Mouse (Mus musculus): Measurements from ENCODE around the gene Slc29a4. TPM values are rescaled to one million over a fixed set of nuclear protein-coding genes. Genes with fewer than 3 reads are reported as not detected.
A peak's percentile ranks its signal among the peaks of the same experiment; 100 is the strongest.

The Slc29a4 gene
- polyA plus RNA-seq, 1 experiment from 2014 or later = 81.0 TPM

DNA sequence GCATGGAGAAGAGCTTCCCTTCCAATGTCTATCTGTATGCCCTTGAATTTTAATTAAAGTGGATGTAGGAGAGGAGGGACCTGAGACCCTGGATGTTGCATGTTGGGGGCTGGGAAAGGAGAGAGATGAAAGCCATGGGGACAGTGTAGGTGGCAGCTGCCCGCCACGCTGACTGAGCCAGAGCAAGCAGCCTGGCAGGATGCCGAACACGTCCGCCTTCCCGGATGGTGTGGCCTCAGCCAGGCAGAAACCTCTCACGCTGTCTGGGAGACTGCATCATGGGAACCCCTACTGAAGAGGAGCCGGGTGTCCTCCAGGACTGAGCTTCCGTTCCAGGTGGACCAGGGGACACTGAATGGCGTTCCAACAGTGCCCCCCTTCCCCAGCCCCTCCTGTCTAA lies 11.3 kb downstream of the Slc29a4 start:
- H3K27ac ChIP-seq = no peak overlapping the region

DNA sequence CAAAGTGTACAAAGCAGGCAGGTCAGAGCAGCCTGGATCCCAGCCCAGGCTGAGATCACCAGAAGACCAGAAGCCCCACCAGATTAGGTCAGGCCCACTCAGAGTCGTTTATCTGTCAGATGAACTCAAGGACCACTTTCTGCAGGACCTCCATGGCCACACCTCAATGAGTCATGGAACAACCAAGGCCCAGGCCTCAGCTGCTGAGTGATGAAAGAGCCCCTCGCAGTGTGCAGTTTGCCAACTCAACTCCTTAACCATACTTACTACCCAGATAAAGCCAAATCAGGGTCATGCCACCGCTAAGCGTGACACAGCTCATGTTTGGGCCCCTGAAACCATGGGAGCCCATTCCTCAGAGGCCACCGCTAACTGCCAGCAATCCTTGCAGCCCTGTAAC lies 15.4 kb downstream of the Slc29a4 start:
- DNase-seq (ENCODE audit: low spot score) = no peak
- H3K4me1 ChIP-seq (replicated peaks; ENCODE audit: control insufficient read depth, insufficient read depth, low read length) = peaks cover 12% of the 10 kb centered on the region
- no peak overlapping the region for H3K4me2 ChIP-seq (replicated peaks)
- H3K9me3 ChIP-seq (ENCODE audit: control insufficient read depth, low read length) = no peaks in the 10 kb centered on the region
- peaks cover 58% of the 10 kb centered on the region for H3K36me3 ChIP-seq (replicated peaks; ENCODE audit: control insufficient read depth, insufficient read depth)
- no peaks in the 10 kb centered on the region for H3K27me3 ChIP-seq (ENCODE audit: control insufficient read depth, insufficient read depth, low read length)
- WGBS = 89% methylated on average over 5 of the region's 5 CpGs
- no peak overlapping the region for H3K4me3 ChIP-seq (replicated peaks; ENCODE audit: low read length)
- no peak overlapping the region for H3K27ac ChIP-seq
- H3K9ac ChIP-seq = no peak overlapping the region
- ATAC-seq (ENCODE audit: low FRiP score) = no peak

More for the DNA sequence above, 11.3 kb downstream of the Slc29a4 start:
- Histone ChIP-seq H3K9me3 (ENCODE audit: control insufficient read depth, low read length) (no peaks in the 10 kb centered on the region), H3K4me3 (replicated peaks; ENCODE audit: low read length) (peak overlapping the region; percentile 46), H3K4me2 (replicated peaks) (peak overlapping the region; percentile 80), H3K27me3 (ENCODE audit: control insufficient read depth, insufficient read depth, low read length) (0 out of 2 replicates have a peak, but pooled peaks cover 8% of the 10 kb centered on the region), H3K9ac (peak overlapping the region; percentile 78), H3K36me3 (replicated peaks; ENCODE audit: control insufficient read depth, insufficient read depth) (peaks cover 24% of the 10 kb centered on the region), H3K4me1 (replicated peaks; ENCODE audit: control insufficient read depth, insufficient read depth, low read length) (peaks cover 12% of the 10 kb centered on the region)
- DNase-seq (ENCODE audit: low spot score) (peak; percentile 52), ATAC-seq (ENCODE audit: low FRiP score) (no peak)
- WGBS = 66% methylated on average over 10 of the region's 10 CpGs

DNA sequence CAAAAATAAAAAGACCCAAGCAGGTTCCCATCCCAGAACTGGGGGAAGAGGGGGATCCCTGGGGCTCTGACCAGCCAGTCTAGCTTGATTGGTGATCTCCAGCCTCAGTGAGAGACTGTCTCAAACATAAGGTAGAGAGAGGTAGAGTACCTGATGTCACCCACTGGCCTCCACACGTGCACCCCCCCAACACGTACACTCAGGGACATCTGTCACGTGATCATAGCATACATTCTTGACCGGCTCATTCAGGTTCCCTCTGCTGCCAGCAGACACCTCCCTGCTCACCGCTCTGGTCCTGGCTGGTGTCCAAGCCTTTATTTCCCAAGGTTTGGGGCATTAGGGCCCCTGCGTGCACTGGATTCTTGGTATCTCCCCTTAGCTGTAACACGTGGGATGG lies 17.1 kb downstream of the Slc29a4 start:
- no peaks in the 10 kb centered on the region for H3K27me3 ChIP-seq (ENCODE audit: control insufficient read depth, insufficient read depth, low read length)
- H3K4me2 ChIP-seq (replicated peaks) = no peak overlapping the region
- H3K9me3 ChIP-seq (ENCODE audit: control insufficient read depth, low read length) = no peaks in the 10 kb centered on the region
- H3K27ac ChIP-seq = no peak overlapping the region
- H3K9ac ChIP-seq = no peak overlapping the region
- peaks cover 69% of the 10 kb centered on the region for H3K36me3 ChIP-seq (replicated peaks; ENCODE audit: control insufficient read depth, insufficient read depth)
- ATAC-seq (ENCODE audit: low FRiP score) (no peak), DNase-seq (ENCODE audit: low spot score) (no peak)
- H3K4me3 ChIP-seq (replicated peaks; ENCODE audit: low read length) = no peak overlapping the region
- H3K4me1 ChIP-seq (replicated peaks; ENCODE audit: control insufficient read depth, insufficient read depth, low read length) = no peaks in the 10 kb centered on the region
- 85% methylated on average over 7 of the region's 7 CpGs for WGBS

DNA sequence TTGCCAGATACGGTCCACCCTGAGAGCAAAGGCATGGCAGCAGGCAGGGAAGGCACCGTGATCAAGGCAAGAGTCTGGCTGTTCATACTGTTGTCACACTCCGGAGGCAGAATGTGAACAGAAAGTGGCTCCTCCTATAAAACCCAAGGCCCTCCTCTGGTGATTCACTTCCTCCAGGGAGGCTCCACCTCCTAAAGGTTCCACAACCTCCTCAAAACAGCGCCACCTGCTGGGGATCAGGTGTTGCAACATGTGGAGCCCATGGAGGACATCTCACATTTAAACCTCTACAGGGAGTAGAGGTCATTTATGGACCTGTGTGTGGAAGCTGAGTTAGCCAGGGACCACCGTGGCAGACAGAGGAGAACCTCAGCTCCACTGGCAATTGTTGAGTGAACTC lies 20.1 kb downstream of the Slc29a4 start:
- ATAC-seq (ENCODE audit: low FRiP score) = no peak
- Histone ChIP-seq H3K27ac (no peak overlapping the region), H3K4me3 (replicated peaks; ENCODE audit: low read length) (no peak overlapping the region), H3K27me3 (ENCODE audit: control insufficient read depth, insufficient read depth, low read length) (no peaks in the 10 kb centered on the region), H3K4me2 (replicated peaks) (no peak overlapping the region), H3K9ac (no peak overlapping the region), H3K9me3 (ENCODE audit: control insufficient read depth, low read length) (no peaks in the 10 kb centered on the region), H3K4me1 (replicated peaks; ENCODE audit: control insufficient read depth, insufficient read depth, low read length) (no peaks in the 10 kb centered on the region), H3K36me3 (replicated peaks; ENCODE audit: control insufficient read depth, insufficient read depth) (peaks cover 73% of the 10 kb centered on the region)
- 82% methylated on average over 5 of the region's 5 CpGs for WGBS
- no peak for DNase-seq (ENCODE audit: low spot score)

DNA sequence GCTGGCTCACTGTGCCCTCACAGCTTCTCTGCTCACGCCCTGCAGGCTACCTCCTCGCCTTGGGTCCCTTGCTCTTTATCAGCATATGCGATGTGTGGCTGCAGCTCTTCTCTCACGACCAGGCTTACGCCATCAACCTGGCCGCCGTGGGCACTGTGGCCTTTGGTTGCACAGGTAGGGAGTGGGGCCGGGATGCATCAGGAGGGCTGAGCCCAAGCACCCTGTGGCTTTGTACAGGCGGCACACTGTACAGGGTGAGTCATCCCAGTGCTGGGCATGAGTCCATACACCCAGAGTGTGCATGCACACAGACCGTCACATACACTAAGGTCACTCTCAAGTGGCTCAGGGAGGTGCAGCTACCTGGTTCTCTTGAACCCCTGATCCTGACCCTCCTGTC lies 21.7 kb downstream of the Slc29a4 start:
- no peaks in the 10 kb centered on the region for H3K9me3 ChIP-seq (ENCODE audit: control insufficient read depth, low read length)
- no peak for DNase-seq (ENCODE audit: low spot score)
- H3K4me2 ChIP-seq (replicated peaks) = no peak overlapping the region
- H3K36me3 ChIP-seq (replicated peaks; ENCODE audit: control insufficient read depth, insufficient read depth) = peaks cover 68% of the 10 kb centered on the region
- no peak overlapping the region for H3K27ac ChIP-seq
- H3K9ac ChIP-seq = no peak overlapping the region
- ATAC-seq (ENCODE audit: low FRiP score) = no peak
- H3K4me3 ChIP-seq (replicated peaks; ENCODE audit: low read length) = no peak overlapping the region
- H3K27me3 ChIP-seq (ENCODE audit: control insufficient read depth, insufficient read depth, low read length) = no peaks in the 10 kb centered on the region
- WGBS = 91% methylated on average over 10 of the region's 10 CpGs
- no peaks in the 10 kb centered on the region for H3K4me1 ChIP-seq (replicated peaks; ENCODE audit: control insufficient read depth, insufficient read depth, low read length)

DNA sequence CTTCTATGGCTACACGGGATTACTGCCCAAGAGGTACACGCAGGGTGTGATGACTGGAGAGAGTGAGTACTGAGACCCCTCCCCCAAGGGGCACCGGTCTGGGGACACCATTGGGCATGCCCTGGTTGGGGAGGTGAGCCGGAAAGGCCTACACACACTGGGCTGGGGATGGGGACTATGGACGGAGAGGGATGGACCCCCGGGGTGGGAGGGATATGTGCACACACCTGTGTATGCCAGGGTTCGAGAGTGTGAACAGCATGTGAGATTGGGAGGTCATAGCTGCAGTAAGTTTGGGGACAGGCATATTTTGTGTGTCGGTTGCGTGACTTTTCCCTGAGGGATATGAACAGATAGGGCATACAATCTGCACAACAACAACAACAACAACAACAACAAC lies 22.7 kb downstream of the Slc29a4 start:
- H3K4me2 ChIP-seq (replicated peaks) = no peak overlapping the region
- H3K4me3 ChIP-seq (replicated peaks; ENCODE audit: low read length) = no peak overlapping the region
- H3K4me1 ChIP-seq (replicated peaks; ENCODE audit: control insufficient read depth, insufficient read depth, low read length) = no peaks in the 10 kb centered on the region
- H3K27me3 ChIP-seq (ENCODE audit: control insufficient read depth, insufficient read depth, low read length) = no peaks in the 10 kb centered on the region
- H3K9ac ChIP-seq = no peak overlapping the region
- 88% methylated on average over 9 of the region's 9 CpGs for WGBS
- H3K27ac ChIP-seq = no peak overlapping the region
- H3K36me3 ChIP-seq (replicated peaks; ENCODE audit: control insufficient read depth, insufficient read depth) = peaks cover 66% of the 10 kb centered on the region
- ATAC-seq (ENCODE audit: low FRiP score) (no peak), DNase-seq (ENCODE audit: low spot score) (no peak)
- no peaks in the 10 kb centered on the region for H3K9me3 ChIP-seq (ENCODE audit: control insufficient read depth, low read length)

DNA sequence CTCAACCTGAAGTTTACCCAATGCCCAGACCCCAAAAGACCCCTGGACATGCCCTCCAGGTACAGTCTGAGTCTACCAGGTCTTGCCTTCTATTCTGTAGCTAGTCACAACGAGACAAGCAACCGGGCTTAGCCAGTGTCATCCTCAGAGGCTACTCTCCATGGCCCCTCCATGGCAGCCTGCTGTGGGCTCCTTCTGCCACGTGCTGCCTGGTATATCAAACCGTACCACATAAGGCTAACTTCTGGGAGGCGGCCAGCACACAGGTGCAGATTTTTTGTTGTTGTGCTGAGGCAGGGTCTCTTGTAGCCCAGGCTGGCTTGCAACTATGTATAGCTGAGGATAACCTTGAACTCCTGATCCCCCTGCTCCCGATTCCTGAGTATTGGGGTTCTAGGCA lies 23.7 kb downstream of the Slc29a4 start:
- no peaks in the 10 kb centered on the region for H3K27me3 ChIP-seq (ENCODE audit: control insufficient read depth, insufficient read depth, low read length)
- no peak overlapping the region for H3K4me3 ChIP-seq (replicated peaks; ENCODE audit: low read length)
- H3K9me3 ChIP-seq (ENCODE audit: control insufficient read depth, low read length) = no peaks in the 10 kb centered on the region
- H3K4me1 ChIP-seq (replicated peaks; ENCODE audit: control insufficient read depth, insufficient read depth, low read length) = no peaks in the 10 kb centered on the region
- H3K4me2 ChIP-seq (replicated peaks) = no peak overlapping the region
- H3K36me3 ChIP-seq (replicated peaks; ENCODE audit: control insufficient read depth, insufficient read depth) = peaks cover 63% of the 10 kb centered on the region
- DNase-seq (ENCODE audit: low spot score) (no peak), ATAC-seq (ENCODE audit: low FRiP score) (no peak)
- no peak overlapping the region for H3K9ac ChIP-seq
- WGBS = 88% methylated on average over 6 of the region's 6 CpGs
- H3K27ac ChIP-seq = no peak overlapping the region

DNA sequence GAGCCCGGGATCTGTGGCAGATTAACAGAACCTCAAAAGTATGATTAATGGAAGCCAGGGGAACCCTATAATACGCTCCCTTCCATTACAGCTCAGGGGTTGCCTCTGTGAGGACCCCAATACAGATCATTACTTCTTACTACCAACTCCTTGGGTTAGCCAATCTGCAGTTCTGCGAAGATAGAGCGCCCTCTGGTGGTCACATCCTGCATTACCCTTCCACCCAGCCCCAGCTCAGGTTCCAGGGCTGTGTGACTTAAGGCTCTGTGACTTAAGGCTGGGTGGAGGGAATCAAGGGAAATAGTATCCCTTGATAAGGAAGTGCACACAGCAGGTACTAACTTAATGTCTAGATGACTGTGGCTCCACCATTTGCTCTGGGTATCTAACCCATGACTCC lies 25.7 kb downstream of the Slc29a4 start:
- Histone ChIP-seq H3K9ac (no peak overlapping the region), H3K4me3 (replicated peaks; ENCODE audit: low read length) (no peak overlapping the region), H3K9me3 (ENCODE audit: control insufficient read depth, low read length) (no peaks in the 10 kb centered on the region), H3K36me3 (replicated peaks; ENCODE audit: control insufficient read depth, insufficient read depth) (peaks cover 64% of the 10 kb centered on the region), H3K27ac (no peak overlapping the region), H3K27me3 (ENCODE audit: control insufficient read depth, insufficient read depth, low read length) (no peaks in the 10 kb centered on the region), H3K4me1 (replicated peaks; ENCODE audit: control insufficient read depth, insufficient read depth, low read length) (no peaks in the 10 kb centered on the region; the same call in 1 of the 2 replicates), H3K4me2 (replicated peaks) (no peak overlapping the region)
- ATAC-seq (ENCODE audit: low FRiP score) (0 out of 2 replicates have a peak, but pooled peaks have one; percentile 46), DNase-seq (ENCODE audit: low spot score) (peak; percentile 89)
- 23% methylated on average over 4 of the region's 4 CpGs for WGBS

DNA sequence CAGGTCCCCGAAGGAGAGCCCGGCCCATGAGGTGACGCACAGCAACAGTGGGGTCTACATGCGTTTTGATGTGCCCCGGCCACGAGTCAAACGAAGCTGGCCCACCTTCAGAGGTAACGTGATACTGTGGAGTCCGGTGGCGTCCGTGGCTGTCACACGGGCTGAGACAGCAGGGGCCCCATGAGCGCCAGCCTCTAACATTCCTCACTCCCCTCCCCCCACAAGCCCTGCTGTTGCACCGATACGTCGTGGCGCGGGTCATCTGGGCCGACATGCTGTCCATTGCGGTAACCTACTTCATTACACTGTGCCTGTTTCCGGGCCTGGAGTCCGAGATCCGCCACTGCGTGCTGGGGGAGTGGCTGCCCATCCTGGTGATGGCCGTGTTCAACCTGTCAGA lies 26.2 kb downstream of the Slc29a4 start:
- no peak overlapping the region for H3K9ac ChIP-seq
- WGBS = 74% methylated on average over 25 of the region's 25 CpGs
- no peak overlapping the region for H3K4me3 ChIP-seq (replicated peaks; ENCODE audit: low read length)
- peaks cover 64% of the 10 kb centered on the region for H3K36me3 ChIP-seq (replicated peaks; ENCODE audit: control insufficient read depth, insufficient read depth)
- H3K9me3 ChIP-seq (ENCODE audit: control insufficient read depth, low read length) = no peaks in the 10 kb centered on the region
- peaks cover 4% of the 10 kb centered on the region; the same call in 1 of the 2 replicates for H3K4me1 ChIP-seq (replicated peaks; ENCODE audit: control insufficient read depth, insufficient read depth, low read length)
- no peak for ATAC-seq (ENCODE audit: low FRiP score)
- no peak overlapping the region for H3K27ac ChIP-seq
- no peak overlapping the region for H3K4me2 ChIP-seq (replicated peaks)
- no peaks in the 10 kb centered on the region for H3K27me3 ChIP-seq (ENCODE audit: control insufficient read depth, insufficient read depth, low read length)
- no peak for DNase-seq (ENCODE audit: low spot score)

DNA sequence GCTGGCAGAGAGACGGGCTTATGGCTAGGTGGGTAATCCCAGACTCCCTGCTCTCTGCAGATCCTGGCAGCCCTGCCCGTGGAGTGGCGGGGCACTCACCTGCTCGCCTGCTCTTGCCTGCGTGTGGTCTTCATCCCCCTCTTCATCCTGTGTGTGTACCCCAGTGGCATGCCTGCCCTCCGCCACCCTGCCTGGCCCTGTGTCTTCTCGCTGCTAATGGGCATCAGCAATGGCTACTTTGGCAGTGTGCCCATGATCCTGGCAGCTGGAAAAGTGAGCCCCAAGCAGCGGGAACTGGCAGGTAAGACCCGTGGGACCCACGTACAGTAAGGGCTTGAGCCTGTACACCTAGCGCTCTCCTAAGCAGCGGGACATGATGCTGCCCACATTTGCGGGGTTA lies 27.6 kb downstream of the Slc29a4 start:
- ATAC-seq (ENCODE audit: low FRiP score) = no peak
- H3K9me3 ChIP-seq (ENCODE audit: control insufficient read depth, low read length) = no peaks in the 10 kb centered on the region
- H3K4me3 ChIP-seq (replicated peaks; ENCODE audit: low read length) = no peak overlapping the region
- DNase-seq (ENCODE audit: low spot score) = no peak
- no peak overlapping the region for H3K4me2 ChIP-seq (replicated peaks)
- 84% methylated on average over 13 of the region's 13 CpGs for WGBS
- H3K36me3 ChIP-seq (replicated peaks; ENCODE audit: control insufficient read depth, insufficient read depth) = peaks cover 55% of the 10 kb centered on the region
- no peak overlapping the region for H3K9ac ChIP-seq
- no peak overlapping the region for H3K27ac ChIP-seq
- no peaks in the 10 kb centered on the region for H3K27me3 ChIP-seq (ENCODE audit: control insufficient read depth, insufficient read depth, low read length)
- peaks cover 7% of the 10 kb centered on the region; the same call in 1 of the 2 replicates for H3K4me1 ChIP-seq (replicated peaks; ENCODE audit: control insufficient read depth, insufficient read depth, low read length)
